Mouse (Mus musculus) liver, embryonic 14.5 days (tissue): Measurements from ENCODE around the gene Rab20. TPM values are rescaled to one million over a fixed set of nuclear protein-coding genes. Genes with fewer than 3 reads are reported as not detected.

Experiments
- ATAC-seq: fragments of 200-750 bp; cut with Nextera tagmentation; 2 replicates; pipeline ENCODE4 v1.8.0; 2017; ENCODE audit warnings: moderate number of reproducible peaks, mild to moderate bottlenecking, moderate library complexity; ENCODE audit not compliant: insufficient read depth
- DNase-seq, 3 experiments: peaks; one replicate each; pipeline ENCODE4 v3.0.0-alpha.2; 2012 to 2013; ENCODE audit warnings: low read depth in 3 of 3, low spot score in 3 of 3
- H3K27ac ChIP-seq: fragments of 300-500 bp; sonication (generic); 2 replicates; pipeline ENCODE4 v1.5.1; 2014; ENCODE audit warnings: moderate library complexity, mild to moderate bottlenecking, control low read depth, inconsistent platforms
- H3K27me3 ChIP-seq: fragments of 300-500 bp; sonication (generic); 2 replicates; pipeline ENCODE4 v1.6.1; 2014; ENCODE audit warnings: mild to moderate bottlenecking, low read length, moderate library complexity; ENCODE audit not compliant: control insufficient read depth, insufficient read depth
- H3K36me3 ChIP-seq: fragments of 300-500 bp; sonication (generic); replicated peaks from 2 replicates; pipeline ENCODE4 v1.6.1; 2014; ENCODE audit warnings: low read depth; ENCODE audit not compliant: control insufficient read depth, insufficient read depth
- H3K4me1 ChIP-seq, 2 experiments: fragments of 200-500 bp in 1 of 2; fragments of 300-500 bp in 1 of 2; sonication (generic) in 1 of 2; replicated peaks; 2 replicates each; pipeline ENCODE4 v1.6.1; 2012 to 2014; ENCODE audit warnings: antibody characterized with exemption in 1 of 2, inconsistent platforms in 1 of 2, low read length in 1 of 2; ENCODE audit not compliant: control insufficient read depth in 2 of 2, insufficient read depth in 2 of 2
- H3K4me2 ChIP-seq: fragments of 300-500 bp; sonication (generic); 2 replicates; pipeline ENCODE4 v1.6.1; 2014; ENCODE audit warnings: low read depth, mild to moderate bottlenecking, control low read depth, moderate library complexity
- H3K4me3 ChIP-seq, 2 experiments: fragments of 200-500 bp in 1 of 2; fragments of 300-500 bp in 1 of 2; sonication (generic) in 1 of 2; 2 replicates each; pipeline ENCODE4 v1.5.1; 2012 to 2014; ENCODE audit warnings: low read depth in 2 of 2, low read length in 2 of 2, mild to moderate bottlenecking in 2 of 2, control low read depth in 1 of 2, inconsistent platforms in 1 of 2, moderate library complexity in 1 of 2; ENCODE audit not compliant: insufficient read depth in 1 of 2
- H3K9ac ChIP-seq: fragments of 300-500 bp; sonication (generic); replicated peaks from 2 replicates; pipeline ENCODE4 v1.6.1; 2014; ENCODE audit warnings: mild to moderate bottlenecking, control low read depth, moderate library complexity
- H3K9me3 ChIP-seq: fragments of 300-500 bp; sonication (generic); 2 replicates; pipeline ENCODE4 v1.6.1; 2016; ENCODE audit warnings: low read length, mixed read lengths; ENCODE audit not compliant: control insufficient read depth
- CTCF ChIP-seq: IDR thresholded peaks from 2 replicates; pipeline ENCODE4 v1.5.1; 2016; ENCODE audit warnings: antibody characterized with exemption, low read depth, control low read depth
- EP300 ChIP-seq: IDR thresholded peaks from 2 replicates; pipeline ENCODE4 v1.6.1; 2016; ENCODE audit warnings: antibody characterized with exemption, low read depth
- WGBS: fragments of 180-500 bp; shearing (Covaris S2); extraction: QIAGEN DNeasy Blood & Tissue Kit; methylation state at CpG from one replicate; pipeline ENCODE4 v1.1.7; 2014; ENCODE audit not compliant: insufficient replicate concordance; 5-methylcytosine and 5-hydroxymethylcytosine counted together
- polyA plus RNA-seq, 2 experiments: library from polyadenylated mRNA; depleted of rRNA in 1 of 2; stranded (reverse) in 1 of 2; unstranded in 1 of 2; fragments of >200 nt; fragmentation: Nextera tagmentation in 1 of 2; extraction: Ambion mirVana in 1 of 2; gene quantifications; 2 replicates each; pipeline versions ENCODE4 v1.2.1 to v1.2.3; 2012 to 2014

Gene Rab20
- polyA plus RNA-seq, 2 experiments, result 2.8 to 2.9 TPM

- Histone ChIP-seq H3K4me1 (peaks cover 0 to 4% of the 10 kb centered on the region in 2 experiments; a peak in 1 of 4 replicates), H3K27ac (no peak overlapping the region), H3K4me2 (no peak overlapping the region), H3K9ac (no peak overlapping the region), H3K4me3 (no peak overlapping the region), H3K36me3 (no peaks in the 10 kb centered on the region), H3K9me3 (no peaks in the 10 kb centered on the region), H3K27me3 (no peaks in the 10 kb centered on the region)
- ATAC-seq (no peak), DNase-seq (no peak)
- 65% methylated on average over 1 of the region's 1 CpGs for WGBS
- no peak for TF ChIP-seq EP300
- no peak for TF ChIP-seq CTCF
These were observed 26.4 kb downstream of the Rab20 start for GRCm38 (mm10) chr8:11452152-11452551.

- Histone ChIP-seq H3K9me3 (no peaks in the 10 kb centered on the region), H3K27me3 (no peaks in the 10 kb centered on the region), H3K4me3 (no peak overlapping the region), H3K4me2 (no peak overlapping the region), H3K4me1 (0 out of 4 replicates have a peak, but pooled peaks cover 0 to 2% of the 10 kb centered on the region in 2 experiments), H3K36me3 (no peaks in the 10 kb centered on the region), H3K27ac (no peak overlapping the region), H3K9ac (no peak overlapping the region)
- peak; percentile 39; the same call in 1 of the 2 replicates for ATAC-seq
- no peak for DNase-seq
- WGBS, result 27% methylated on average over 8 of the region's 8 CpGs
- TF ChIP-seq EP300, result no peak
- peak; percentile 65 for TF ChIP-seq CTCF
These were observed 28.1 kb downstream of the Rab20 start for GRCm38 (mm10) chr8:11450184-11451113.

- H3K27ac ChIP-seq, result no peak overlapping the region
- no peaks in the 10 kb centered on the region for H3K36me3 ChIP-seq
- no peak overlapping the region for H3K9ac ChIP-seq
- no peak overlapping the region for H3K4me3 ChIP-seq
- H3K4me1 ChIP-seq, result peaks cover 0 to 11% of the 10 kb centered on the region in 2 experiments; a peak in 1 of 4 replicates
- H3K9me3 ChIP-seq, result no peaks in the 10 kb centered on the region
- DNase-seq (no peak), ATAC-seq (no peak)
- no peaks in the 10 kb centered on the region for H3K27me3 ChIP-seq
- TF ChIP-seq EP300 (no peak), CTCF (no peak)
- WGBS, result 73% methylated on average over 23 of the region's 23 CpGs
- no peak overlapping the region for H3K4me2 ChIP-seq
These were observed 30.5 kb downstream of the Rab20 start for GRCm38 (mm10) chr8:11447910-11448570.

- ATAC-seq (no peak), DNase-seq (no peak)
- TF ChIP-seq EP300, result no peak
- no peak for TF ChIP-seq CTCF
- Histone ChIP-seq H3K4me1 (peaks cover 0 to 9% of the 10 kb centered on the region in 2 experiments; a peak in 1 of 4 replicates), H3K9me3 (no peaks in the 10 kb centered on the region), H3K36me3 (no peaks in the 10 kb centered on the region), H3K4me3 (no peak overlapping the region), H3K4me2 (no peak overlapping the region), H3K27ac (no peak overlapping the region), H3K9ac (no peak overlapping the region), H3K27me3 (no peaks in the 10 kb centered on the region)
- WGBS, result 72% methylated on average over 13 of the region's 13 CpGs
These were observed 32.7 kb downstream of the Rab20 start for GRCm38 (mm10) chr8:11445790-11446189.

GRCm38 (mm10) chr8:11444216-11444615 is 34.3 kb downstream of the Rab20 start:
- WGBS, result 21% methylated on average over 7 of the region's 7 CpGs
- Histone ChIP-seq H3K4me1 (peaks cover 0 to 9% of the 10 kb centered on the region in 2 experiments; a peak in 1 of 4 replicates), H3K4me2 (peak overlapping the region; percentile 20), H3K4me3 (peak overlapping the region in 1 of 2 experiments; percentile 25; a peak in 2 of 4 replicates), H3K9me3 (no peaks in the 10 kb centered on the region), H3K36me3 (no peaks in the 10 kb centered on the region), H3K9ac (no peak overlapping the region), H3K27ac (no peak overlapping the region), H3K27me3 (no peaks in the 10 kb centered on the region)
- no peak for TF ChIP-seq EP300
- TF ChIP-seq CTCF, result no peak
- DNase-seq (no peak), ATAC-seq (peak; percentile 80)
